Mouse (Mus musculus) lung, postnatal 0 days (tissue): Measurements from ENCODE around the gene 1700029I15Rik.

ENCODE experiments used
- CTCF ChIP-seq: IDR thresholded peaks from 2 replicates; pipeline ENCODE4 v1.5.1; 2016; ENCODE audit warnings: antibody characterized with exemption, mild to moderate bottlenecking
- EP300 ChIP-seq: IDR thresholded peaks from 2 replicates; pipeline ENCODE4 v1.6.1; 2016; ENCODE audit warnings: antibody characterized with exemption, mild to moderate bottlenecking, control low read depth

DNA sequence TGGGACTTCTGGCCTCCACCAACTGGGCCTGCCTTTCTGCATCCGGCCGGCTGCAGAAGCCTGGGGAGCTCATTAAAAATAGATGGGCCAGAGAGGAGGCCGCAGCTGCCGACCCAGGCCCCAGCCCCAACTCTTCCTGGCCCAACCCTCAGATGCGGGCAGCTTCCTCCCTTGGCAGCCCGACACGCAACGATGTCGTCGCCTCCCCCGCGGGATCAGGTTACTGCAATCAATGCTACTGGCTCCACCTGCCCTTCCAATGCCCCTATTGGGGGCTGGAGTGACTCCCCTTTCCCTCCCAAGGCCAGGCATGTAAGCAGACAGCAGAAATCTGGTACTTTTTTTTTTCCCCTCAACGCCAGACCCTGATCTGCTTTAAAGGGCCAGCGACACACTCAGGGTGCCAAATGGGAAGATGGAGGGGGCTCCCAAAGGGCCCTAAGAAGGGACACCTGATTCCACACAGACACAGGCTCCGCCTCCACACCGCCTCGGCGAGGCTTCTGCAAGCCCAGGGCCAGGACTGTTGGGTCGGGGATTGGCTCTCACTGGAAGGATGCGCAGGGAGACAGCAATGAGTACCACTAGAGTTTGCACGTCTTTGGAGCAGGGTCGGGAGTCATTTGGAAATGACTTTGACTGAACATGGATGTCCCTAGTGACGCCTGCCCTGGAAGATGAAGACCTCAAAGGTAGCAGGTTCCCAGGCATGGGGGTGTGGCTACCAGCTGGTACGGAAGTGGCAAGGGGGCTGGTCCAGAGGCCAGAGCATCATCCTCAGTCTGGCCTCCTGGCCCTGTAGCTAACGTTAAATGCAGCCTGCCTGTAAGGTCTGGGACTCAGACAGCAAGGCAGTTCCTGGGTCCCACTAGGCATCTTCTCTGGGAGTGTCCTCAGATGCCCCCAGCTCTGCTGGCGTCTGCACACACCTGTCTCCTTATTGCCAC lies 10.3 kb downstream of the 1700029I15Rik start:
- TF ChIP-seq CTCF, result no peak
- no peak for TF ChIP-seq EP300
